Mouse (Mus musculus): ENCODE measurements around the gene Itpr2.

GRCm38 (mm10) chr6:146270776-146271533 lies 231.1 kb downstream of the Itpr2 start:
- no peak for TF ChIP-seq POLR2A (IDR thresholded peaks at IDR 0.05; ENCODE audit: borderline replicate concordance, extremely low read depth, low read depth, low read length)
- TF ChIP-seq CTCF (IDR thresholded peaks at IDR 0.05; ENCODE audit: insufficient read depth, low read length): no peak
